Mouse (Mus musculus): ENCODE measurements around the gene Ppm1j.

Ppm1j gene

GRCm38 (mm10) chr3:104783971-104784500 is 3.2 kb downstream of the Ppm1j start:
- no peak for DNase-seq (ENCODE audit: low spot score)

- no peak for DNase-seq (ENCODE audit: low spot score)
Measured at GRCm38 (mm10) chr3:104785284-104785683, 4.4 kb downstream of the Ppm1j start.

GRCm38 (mm10) chr3:104788075-104788474 is 7.2 kb downstream of the Ppm1j start, which contains the start of gene Rhoc:
Gene Rhoc, plus strand, starts transcription at chr3:104788375.
- no peak for DNase-seq (ENCODE audit: low spot score)

- DNase-seq (ENCODE audit: low spot score) = peak; percentile 78
Measured at GRCm38 (mm10) chr3:104788561-104789311, 7.9 kb downstream of the Ppm1j start.

- DNase-seq (ENCODE audit: low spot score) = no peak
Measured at GRCm38 (mm10) chr3:104789312-104789605, 8.4 kb downstream of the Ppm1j start.

- DNase-seq (ENCODE audit: low spot score) = no peak
Measured at GRCm38 (mm10) chr3:104789822-104790221, 9.0 kb downstream of the Ppm1j start.

GRCm38 (mm10) chr3:104790401-104790937 is 9.6 kb downstream of the Ppm1j start:
- peak; percentile 56 for DNase-seq (ENCODE audit: low spot score)

GRCm38 (mm10) chr3:104791017-104791416 is 10.2 kb downstream of the Ppm1j start:
- DNase-seq (ENCODE audit: low spot score) = no peak

GRCm38 (mm10) chr3:104791671-104792070 is 10.8 kb downstream of the Ppm1j start:
- no peak for DNase-seq (ENCODE audit: low spot score)

GRCm38 (mm10) chr3:104792360-104793270 is 11.8 kb downstream of the Ppm1j start:
- no peak for DNase-seq (ENCODE audit: low spot score)

GRCm38 (mm10) chr3:104793871-104794828 is 13.3 kb downstream of the Ppm1j start:
- DNase-seq (ENCODE audit: low spot score) = peak; percentile 75

- no peak for DNase-seq (ENCODE audit: low spot score)
Measured at GRCm38 (mm10) chr3:104794953-104795470, 14.2 kb downstream of the Ppm1j start.

GRCm38 (mm10) chr3:104795661-104796340 is 14.9 kb downstream of the Ppm1j start:
- no peak for DNase-seq (ENCODE audit: low spot score)

GRCm38 (mm10) chr3:104796430-104797082 is 15.7 kb downstream of the Ppm1j start:
- DNase-seq (ENCODE audit: low spot score) = no peak

- DNase-seq (ENCODE audit: low spot score) = no peak
Measured at GRCm38 (mm10) chr3:104800681-104801080, 19.8 kb downstream of the Ppm1j start.

- no peak for DNase-seq (ENCODE audit: low spot score)
Measured at GRCm38 (mm10) chr3:104801481-104801880, 20.6 kb downstream of the Ppm1j start.

GRCm38 (mm10) chr3:104804312-104804711 is 23.5 kb downstream of the Ppm1j start:
- DNase-seq (ENCODE audit: low spot score) = no peak

GRCm38 (mm10) chr3:104805539-104805938 is 24.7 kb downstream of the Ppm1j start:
- no peak for DNase-seq (ENCODE audit: low spot score)

- no peak for DNase-seq (ENCODE audit: low spot score)
Measured at GRCm38 (mm10) chr3:104811752-104812151, 30.9 kb downstream of the Ppm1j start.

- DNase-seq (ENCODE audit: low spot score) = no peak
Measured at GRCm38 (mm10) chr3:104812254-104812653, 31.4 kb downstream of the Ppm1j start.

All from ovary, adult 18-20 months (tissue).